Mouse (Mus musculus) yolk sac, embryonic 10.5 days (tissue): Measurements from ENCODE around the gene Ttll10.

Experiments used
- DNase-seq: peaks from one replicate; pipeline ENCODE4 v3.0.0-alpha.2; 2017; ENCODE audit warnings: low spot score

Ttll10 gene

DNA sequence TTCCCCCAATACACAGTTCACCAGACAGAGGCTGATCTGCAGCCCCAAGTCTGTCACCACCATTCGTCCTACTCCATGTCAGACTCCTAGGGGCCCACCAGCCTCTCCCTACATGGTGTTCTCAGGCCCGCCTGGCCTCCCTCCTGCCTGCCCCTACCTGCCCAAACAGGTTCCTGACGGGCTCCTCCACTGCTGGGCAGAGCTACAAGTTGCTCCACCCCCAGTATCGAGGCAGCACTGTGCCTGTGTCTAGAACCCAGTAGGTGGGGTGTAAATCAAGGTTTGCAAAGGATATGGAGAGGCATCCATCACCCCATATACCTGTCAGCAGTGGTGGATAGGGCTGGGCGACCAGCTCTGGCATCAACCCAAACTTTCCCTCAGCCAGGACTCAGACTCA is at the start of gene Ttll10:
Gene Ttll10, minus strand, starts transcription at position 154 of the 400 bp plus-strand sequence.
- DNase-seq, result peak; percentile 50

GRCm38 (mm10) chr4:156103342-156103741 is 44.1 kb upstream of the Ttll10 start:
- DNase-seq, result no peak

- no peak for DNase-seq
Measured at GRCm38 (mm10) chr4:156101481-156101903, 42.3 kb upstream of the Ttll10 start.

GRCm38 (mm10) chr4:156100501-156100900 is 41.3 kb upstream of the Ttll10 start:
- peak; percentile 55 for DNase-seq

DNA sequence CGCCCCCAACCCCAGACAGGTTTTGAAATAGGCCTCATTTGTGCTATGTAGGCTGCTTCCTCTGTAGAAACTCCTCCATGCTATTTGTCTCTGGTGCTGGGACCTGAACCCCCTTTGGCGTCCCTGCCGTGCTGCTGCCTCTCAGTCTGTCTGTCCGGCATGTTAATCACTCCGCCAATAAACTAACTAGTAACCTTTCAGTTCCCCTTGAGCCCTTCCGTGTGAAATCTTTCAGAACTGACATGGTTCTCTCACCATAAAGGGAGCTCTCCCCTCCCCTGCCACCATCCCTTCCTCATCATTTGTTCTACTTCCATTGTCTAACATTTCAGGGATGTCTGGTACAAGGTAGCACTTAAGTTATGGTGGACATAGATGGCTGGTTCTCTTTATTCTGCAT is 40.2 kb upstream of the Ttll10 start:
- no peak for DNase-seq

- no peak for DNase-seq
Measured at GRCm38 (mm10) chr4:156097770-156098366, 38.7 kb upstream of the Ttll10 start.

- no peak for DNase-seq
Measured at GRCm38 (mm10) chr4:156096191-156096590, 37.0 kb upstream of the Ttll10 start.

DNA sequence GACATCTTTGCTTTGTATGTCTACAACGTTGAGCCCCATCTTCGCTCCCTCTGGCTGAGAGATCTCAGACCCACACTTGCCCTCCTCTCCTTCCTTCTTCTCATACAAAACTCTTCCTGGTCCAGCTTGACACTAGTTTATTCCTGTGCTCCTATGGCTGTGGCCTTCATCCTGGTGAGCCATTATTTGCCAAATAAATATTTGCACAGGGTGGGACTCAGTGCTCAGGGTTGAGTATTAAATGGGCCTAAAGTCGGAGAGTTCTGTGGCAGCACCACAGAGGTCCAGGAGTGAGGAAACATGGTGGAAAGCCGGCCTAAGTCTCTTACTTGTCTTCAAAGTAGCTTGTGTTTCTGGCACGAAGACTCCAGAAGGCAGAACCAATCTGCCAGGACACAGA is 34.5 kb upstream of the Ttll10 start:
- DNase-seq, result peak; percentile 45

DNA sequence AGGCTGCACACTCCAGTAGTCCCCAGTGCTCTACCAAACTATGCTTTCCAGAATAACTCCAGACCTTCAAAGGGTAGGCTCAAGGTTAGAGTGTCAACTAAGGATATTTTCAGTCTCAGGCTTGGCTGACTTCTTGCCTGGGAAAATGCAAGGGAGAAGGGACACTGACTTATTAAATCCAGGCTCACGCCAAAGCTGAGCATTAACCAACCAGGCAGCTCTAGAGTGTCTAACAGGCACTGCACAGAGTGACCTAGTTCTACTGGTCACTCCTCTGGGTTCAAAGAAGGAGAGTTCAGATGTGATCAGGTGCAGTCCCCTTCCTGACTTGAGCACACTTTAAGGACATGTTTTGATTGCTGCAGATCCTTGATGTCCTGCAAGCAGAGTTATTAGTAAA is 33.6 kb upstream of the Ttll10 start:
- no peak for DNase-seq

DNA sequence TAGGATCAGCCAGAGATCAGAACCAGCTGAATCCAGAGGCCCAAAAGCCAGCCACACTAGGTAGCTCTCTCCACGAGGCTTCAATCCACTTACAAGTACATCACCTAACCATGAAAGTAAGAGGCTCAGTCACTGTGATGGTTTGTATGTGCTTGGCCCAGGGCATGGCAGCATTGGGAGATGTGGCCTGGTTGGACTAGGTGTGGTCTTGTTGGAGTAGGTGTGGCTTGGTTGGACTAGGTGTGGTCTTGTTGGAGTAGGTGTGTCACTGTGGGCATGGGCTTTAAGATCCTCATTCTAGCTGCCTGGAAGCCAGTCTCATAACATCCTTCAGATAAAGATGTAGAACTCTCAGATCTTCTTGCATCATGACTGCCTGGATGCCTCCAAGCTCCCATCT is 32.0 kb upstream of the Ttll10 start:
- DNase-seq, result no peak

GRCm38 (mm10) chr4:156087398-156088087 is 28.3 kb upstream of the Ttll10 start:
- peak; percentile 40 for DNase-seq

DNA sequence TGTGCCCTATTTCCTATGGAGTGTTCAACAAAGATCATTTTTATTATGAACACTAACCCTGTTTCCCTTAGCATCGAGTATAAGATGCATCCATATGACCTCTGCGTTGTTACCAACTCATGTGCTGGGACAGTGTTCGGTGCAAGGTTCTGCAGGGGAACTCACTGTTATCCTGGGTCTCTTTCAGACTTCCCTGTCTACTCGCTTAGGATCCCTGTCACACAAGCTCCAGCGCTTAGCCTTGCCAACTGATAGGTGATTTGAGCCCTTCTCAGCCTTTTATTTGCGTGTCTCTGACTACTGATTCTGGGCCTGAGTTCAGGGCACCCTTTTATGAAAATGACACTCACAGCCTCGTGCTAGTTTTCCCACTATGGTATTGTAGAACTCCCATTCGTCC is 26.0 kb upstream of the Ttll10 start:
- no peak for DNase-seq

- peak; percentile 79 for DNase-seq
Measured at GRCm38 (mm10) chr4:156084096-156084879, 25.1 kb upstream of the Ttll10 start.

DNA sequence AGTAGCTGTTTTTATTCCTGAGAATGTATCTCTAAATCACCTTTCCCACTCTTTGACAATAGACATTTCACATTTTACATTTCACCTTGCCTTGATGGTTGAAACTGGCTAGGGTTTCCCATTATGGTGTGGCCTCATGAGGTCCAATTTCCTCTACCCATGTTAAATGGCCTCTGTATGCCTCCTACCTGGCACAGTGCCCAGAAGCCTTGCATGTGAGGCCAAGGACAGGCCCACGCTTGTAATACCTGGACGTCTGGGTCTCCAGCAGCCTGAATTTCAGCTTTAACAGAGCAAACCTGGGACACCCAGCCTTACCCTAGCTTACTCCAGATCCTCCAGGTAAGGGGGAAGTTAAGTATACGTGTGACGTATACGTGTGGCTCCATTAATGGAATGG is 24.1 kb upstream of the Ttll10 start:
- DNase-seq, result no peak

DNA sequence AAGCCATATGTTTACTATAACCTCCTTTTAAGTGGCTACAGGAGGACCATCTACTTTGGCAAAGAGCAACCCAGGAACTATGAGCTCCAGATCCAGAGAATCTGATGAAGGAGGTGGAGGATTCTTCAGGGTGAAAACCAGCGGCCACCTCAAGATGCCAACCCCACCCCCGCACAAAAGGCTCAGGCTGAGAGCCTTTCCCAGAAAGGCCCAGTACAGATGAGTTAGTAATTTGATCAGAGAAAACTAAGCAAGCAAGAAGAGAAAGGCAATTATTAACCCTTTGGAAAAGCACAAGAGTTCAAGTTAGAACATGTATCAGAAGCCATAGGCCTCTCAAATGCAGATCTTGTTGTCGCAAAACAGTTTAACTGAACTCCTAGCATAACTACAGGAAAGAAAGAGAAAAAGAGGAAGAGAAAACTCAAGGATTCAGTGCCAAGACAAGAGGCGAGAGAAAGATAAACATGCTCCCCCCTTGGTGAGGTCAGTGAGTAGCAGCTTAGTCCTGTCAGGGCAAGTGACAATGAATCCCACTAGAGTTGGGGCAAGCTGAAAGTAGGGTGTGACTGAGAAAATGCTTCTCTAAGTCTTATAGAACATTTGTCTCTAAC is 23.5 kb upstream of the Ttll10 start:
- DNase-seq, result peak; percentile 29

- DNase-seq, result peak; percentile 52
Measured at GRCm38 (mm10) chr4:156077499-156078301, 18.5 kb upstream of the Ttll10 start.

DNA sequence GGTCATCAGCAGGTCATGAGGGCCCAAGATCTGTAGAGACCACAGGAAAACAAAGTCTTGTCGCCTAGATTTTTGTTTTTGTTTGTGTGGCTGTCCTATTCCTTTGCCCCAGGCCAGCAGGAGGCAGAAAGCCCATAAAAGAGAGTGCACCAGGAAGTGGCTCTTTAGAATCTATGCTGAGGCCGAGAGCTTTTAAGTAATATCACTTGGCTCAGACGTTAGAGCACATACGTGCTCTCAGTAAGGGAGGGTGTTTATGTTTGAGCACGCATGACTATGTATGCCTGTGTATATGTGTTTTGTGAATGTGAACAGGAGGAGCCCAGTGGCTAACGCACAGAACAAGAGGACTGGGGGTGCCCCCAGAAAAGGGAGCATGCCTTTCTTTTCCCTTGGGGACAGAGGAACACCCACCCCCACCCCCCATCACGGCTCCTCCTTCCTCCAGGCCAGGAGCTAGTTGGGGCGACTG is 17.7 kb upstream of the Ttll10 start:
- DNase-seq, result no peak

- no peak for DNase-seq
Measured at GRCm38 (mm10) chr4:156070716-156071115, 11.5 kb upstream of the Ttll10 start.

GRCm38 (mm10) chr4:156070276-156070675 is 11.1 kb upstream of the Ttll10 start:
- DNase-seq, result no peak

DNA sequence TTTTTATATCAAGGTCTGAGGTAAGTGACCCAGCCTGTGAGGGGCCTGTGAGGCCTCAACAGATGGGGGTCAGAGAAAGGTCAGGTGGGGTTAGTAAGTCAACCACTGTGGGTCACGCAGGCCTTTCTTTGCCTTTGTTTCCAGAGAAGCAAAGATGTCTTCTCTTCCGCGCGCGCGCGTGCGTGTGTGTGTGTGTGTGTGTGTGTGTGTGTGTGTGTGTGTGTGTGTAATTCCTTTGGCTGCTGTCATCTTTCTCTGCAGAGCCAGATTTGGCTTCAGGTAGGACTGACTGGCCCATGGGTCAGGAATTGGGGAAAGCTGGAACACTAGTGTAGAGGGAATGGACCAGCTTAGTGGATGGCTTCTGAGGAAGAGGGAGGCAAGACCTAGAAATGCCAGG is 10.5 kb upstream of the Ttll10 start:
- DNase-seq, result no peak

GRCm38 (mm10) chr4:156067256-156067949 is 8.2 kb upstream of the Ttll10 start:
- DNase-seq, result no peak
